Mouse (Mus musculus): ENCODE results near the gene App.

Gene App

DNA sequence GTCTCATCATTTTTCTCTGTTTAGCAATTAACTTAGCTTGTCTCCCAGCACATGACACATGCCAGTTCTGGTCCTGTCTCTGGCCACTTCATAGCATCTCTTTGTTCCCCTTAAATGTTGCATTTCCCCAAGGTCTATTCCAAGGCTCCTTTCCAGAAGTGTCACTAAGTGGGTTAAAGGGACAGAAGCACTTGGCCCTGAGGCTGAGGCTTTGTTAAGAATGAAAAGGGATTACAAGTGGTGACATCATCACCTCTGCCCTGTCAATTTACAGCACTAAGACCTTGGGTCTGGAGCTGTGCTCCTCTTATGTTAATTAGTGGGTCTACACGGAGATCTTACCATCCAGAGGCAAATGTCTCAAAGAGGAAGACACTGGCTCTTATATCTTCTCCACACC is 56.0 kb downstream of the App start:
- H3K36me3 ChIP-seq (ENCODE audit: control insufficient read depth, insufficient read depth, low read length, poor library complexity, severe bottlenecking) = no peaks in the 10 kb centered on the region
- H3K27me3 ChIP-seq (ENCODE audit: control insufficient read depth, insufficient read depth, low read length, poor library complexity, severe bottlenecking) = no peaks in the 10 kb centered on the region
- DNase-seq (ENCODE audit: low read depth, low spot score) = no peak

DNA sequence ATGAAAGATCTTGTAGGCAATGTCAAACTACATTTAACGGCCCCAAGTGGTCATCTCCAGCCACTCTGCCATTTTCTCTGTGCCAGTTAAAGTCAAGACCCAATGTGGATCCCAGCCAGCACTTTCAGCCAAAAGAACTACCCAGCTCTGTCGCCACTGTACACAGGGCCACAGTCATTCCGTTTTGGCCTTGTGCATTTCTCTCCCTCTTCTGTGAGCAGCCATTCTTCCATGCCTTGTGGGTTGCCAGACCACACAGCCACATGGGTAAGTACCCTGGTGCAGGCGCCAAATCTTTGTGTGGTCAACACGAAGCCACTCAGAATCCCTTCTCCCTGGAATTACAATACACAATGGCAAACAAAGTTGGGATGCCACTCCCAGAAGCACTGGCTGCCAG is 57.7 kb downstream of the App start:
- Histone ChIP-seq H3K36me3 (ENCODE audit: control insufficient read depth, insufficient read depth, low read length, poor library complexity, severe bottlenecking) (no peaks in the 10 kb centered on the region), H3K27me3 (ENCODE audit: control insufficient read depth, insufficient read depth, low read length, poor library complexity, severe bottlenecking) (no peaks in the 10 kb centered on the region)
- DNase-seq (ENCODE audit: low read depth, low spot score) = no peak

DNA sequence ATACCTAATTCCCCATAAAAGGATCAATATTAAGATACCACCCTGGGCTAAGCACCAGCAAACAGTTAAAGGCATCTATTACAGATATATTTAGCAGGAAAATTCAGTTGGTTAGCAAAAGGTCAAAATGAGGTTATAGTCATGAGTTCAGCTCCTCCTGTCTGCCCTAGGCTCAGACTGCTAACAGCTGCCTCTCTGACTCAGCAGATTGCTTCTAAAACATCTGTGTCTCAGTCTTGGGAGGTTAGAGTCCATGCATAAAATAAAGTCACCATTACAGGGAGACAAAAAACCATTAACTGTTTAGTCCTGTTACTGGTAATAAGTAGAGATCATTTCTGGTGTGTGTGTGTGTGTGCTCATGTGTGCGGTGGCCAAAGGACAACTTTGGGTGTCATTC is 58.8 kb downstream of the App start:
- DNase-seq (ENCODE audit: low read depth, low spot score) = no peak
- Histone ChIP-seq H3K27me3 (ENCODE audit: control insufficient read depth, insufficient read depth, low read length, poor library complexity, severe bottlenecking) (no peaks in the 10 kb centered on the region), H3K36me3 (ENCODE audit: control insufficient read depth, insufficient read depth, low read length, poor library complexity, severe bottlenecking) (no peaks in the 10 kb centered on the region)

DNA sequence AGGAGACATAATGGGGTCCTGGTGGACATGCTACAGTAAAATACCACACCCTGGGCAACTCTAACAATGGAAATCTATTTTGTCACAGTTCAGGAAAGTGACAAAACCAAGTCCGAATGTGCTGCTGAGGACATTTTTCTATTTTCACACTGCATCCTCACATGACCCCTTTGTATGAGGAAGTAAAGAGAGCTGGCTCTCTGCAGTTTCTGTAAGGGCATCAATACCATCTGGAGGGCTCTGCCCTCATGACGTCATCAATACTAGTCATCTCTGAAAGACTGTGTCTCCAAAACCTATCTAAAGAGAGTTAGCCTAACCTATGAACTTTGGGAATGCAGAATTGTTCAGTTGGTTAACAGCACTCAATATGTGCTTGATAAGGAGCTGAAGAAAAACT is 59.6 kb downstream of the App start:
- Histone ChIP-seq H3K36me3 (ENCODE audit: control insufficient read depth, insufficient read depth, low read length, poor library complexity, severe bottlenecking) (no peaks in the 10 kb centered on the region), H3K27me3 (ENCODE audit: control insufficient read depth, insufficient read depth, low read length, poor library complexity, severe bottlenecking) (no peaks in the 10 kb centered on the region)
- DNase-seq (ENCODE audit: low read depth, low spot score) = no peak

DNA sequence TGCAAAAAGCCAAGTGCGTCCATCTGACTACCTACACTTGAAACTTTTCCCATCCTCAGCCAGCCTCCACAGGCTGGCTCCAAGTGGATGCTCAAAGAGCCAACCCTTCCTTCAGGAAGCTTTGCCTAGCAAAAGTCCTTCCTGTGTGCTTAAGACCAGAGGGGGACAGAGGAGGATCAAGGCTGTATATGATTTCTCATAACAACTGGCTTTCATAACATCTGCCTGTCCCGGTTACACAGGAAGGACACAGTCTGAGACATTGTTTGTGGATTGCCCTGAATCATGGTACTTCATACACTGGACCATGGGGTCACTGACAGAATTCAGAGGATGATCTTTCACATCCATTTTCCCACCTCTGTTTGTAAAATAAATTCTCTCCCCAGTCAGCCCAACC is 61.3 kb downstream of the App start:
- H3K36me3 ChIP-seq (ENCODE audit: control insufficient read depth, insufficient read depth, low read length, poor library complexity, severe bottlenecking) = no peaks in the 10 kb centered on the region

DNA sequence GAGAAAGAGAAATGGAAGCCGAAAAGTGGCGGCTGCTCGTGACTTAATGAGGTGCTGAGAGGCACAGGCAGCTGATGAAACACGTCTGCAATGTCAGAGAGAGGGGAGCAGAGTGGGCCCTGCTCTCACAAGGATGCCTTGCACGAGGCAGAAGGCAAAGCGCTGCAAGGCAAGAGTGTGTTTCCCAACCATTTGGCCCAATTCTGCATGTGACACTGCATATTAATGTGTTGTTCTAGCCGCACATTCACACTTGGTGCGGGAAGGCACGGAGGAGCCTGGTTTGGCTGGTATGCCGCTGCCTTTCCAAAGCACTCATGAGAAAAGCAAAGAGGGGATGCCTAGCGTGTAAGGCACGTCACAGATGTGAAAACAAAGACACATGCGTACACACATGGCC is 63.1 kb downstream of the App start:
- no peaks in the 10 kb centered on the region for H3K27me3 ChIP-seq (ENCODE audit: control insufficient read depth, insufficient read depth, low read length, poor library complexity, severe bottlenecking)
- no peak for DNase-seq (ENCODE audit: low read depth, low spot score)

More for the DNA sequence above, 61.3 kb downstream of the App start:
- H3K27me3 ChIP-seq (ENCODE audit: control insufficient read depth, insufficient read depth, low read length, poor library complexity, severe bottlenecking) = no peaks in the 10 kb centered on the region
- no peak for DNase-seq (ENCODE audit: low read depth, low spot score)

DNA sequence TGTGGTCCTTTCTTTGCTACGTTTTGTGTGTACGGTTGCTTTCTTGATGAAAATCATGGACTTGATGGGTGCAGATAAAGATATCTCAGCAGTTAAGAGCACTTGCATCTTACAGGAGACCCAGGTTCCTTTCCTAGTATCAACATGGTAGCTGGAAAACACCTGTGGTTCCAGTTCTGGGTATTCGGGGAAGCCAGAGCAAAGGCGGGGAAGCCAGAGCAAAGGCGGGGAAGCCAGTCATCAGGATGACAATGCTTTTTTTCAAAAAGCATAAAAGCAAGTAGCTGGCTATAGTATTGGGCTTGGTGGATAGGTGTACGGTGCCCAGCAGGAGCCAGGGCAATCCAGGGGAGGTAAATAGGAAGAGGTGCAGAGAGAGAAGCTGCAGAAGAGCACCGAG is 65.1 kb downstream of the App start:
- no peaks in the 10 kb centered on the region for H3K36me3 ChIP-seq (ENCODE audit: control insufficient read depth, insufficient read depth, low read length, poor library complexity, severe bottlenecking)
- H3K27me3 ChIP-seq (ENCODE audit: control insufficient read depth, insufficient read depth, low read length, poor library complexity, severe bottlenecking) = no peaks in the 10 kb centered on the region
- DNase-seq (ENCODE audit: low read depth, low spot score) = no peak

More for the DNA sequence above, 63.1 kb downstream of the App start:
- H3K36me3 ChIP-seq (ENCODE audit: control insufficient read depth, insufficient read depth, low read length, poor library complexity, severe bottlenecking) = no peaks in the 10 kb centered on the region

DNA sequence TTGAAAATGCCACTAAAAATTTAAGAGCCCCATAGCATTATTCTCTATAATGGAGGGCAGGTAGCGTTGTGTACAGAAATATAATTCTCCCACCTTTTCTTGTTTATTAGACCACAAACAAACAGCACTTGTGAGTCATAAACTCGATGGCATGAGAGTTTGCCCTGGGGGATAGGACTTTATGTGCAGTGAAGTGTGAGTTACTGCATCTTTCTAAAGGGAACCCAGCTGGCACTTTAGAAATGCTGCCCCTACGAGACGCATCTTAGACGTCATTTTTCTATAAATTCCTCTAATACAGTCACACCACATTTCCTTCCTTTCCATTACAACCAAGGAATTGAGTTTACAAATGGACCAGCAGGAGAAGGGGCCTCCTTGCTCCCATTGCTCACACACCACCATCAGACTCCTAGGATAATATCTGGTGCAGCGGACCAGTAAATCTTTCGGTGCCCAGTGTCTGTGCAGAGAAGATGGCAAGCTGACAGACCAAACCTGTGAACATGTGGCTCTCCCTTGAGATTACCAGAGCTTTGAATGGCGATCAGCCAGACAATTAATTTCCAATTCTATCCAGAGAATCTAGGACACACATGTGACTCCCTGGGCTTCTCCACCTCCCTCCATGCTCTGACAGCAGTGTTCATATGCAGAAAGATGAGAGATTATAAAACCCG is 66.8 kb downstream of the App start:
- no peak for DNase-seq (ENCODE audit: low read depth, low spot score)
- no peaks in the 10 kb centered on the region for H3K36me3 ChIP-seq (ENCODE audit: control insufficient read depth, insufficient read depth, low read length, poor library complexity, severe bottlenecking)
- no peaks in the 10 kb centered on the region for H3K27me3 ChIP-seq (ENCODE audit: control insufficient read depth, insufficient read depth, low read length, poor library complexity, severe bottlenecking)

DNA sequence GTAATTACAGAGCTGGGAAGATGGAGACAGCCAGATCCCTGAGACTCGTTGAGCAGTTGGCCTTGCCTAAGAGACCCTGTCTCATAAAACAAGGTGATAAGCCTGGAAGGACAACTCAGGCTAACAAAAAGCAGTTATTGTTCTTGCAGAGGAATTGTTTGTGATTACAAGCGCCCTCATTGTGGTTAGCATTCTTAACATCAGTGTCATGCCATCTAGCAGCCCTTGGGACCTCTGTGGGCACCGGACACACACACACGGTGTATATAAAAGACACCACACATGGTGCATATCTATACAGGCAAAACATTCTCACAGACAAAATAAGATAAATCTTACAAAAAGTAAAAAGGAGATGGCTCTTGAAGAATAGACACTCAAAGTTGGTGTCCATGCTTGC is 68.0 kb downstream of the App start:
- DNase-seq (ENCODE audit: low read depth, low spot score) = no peak
- Histone ChIP-seq H3K36me3 (ENCODE audit: control insufficient read depth, insufficient read depth, low read length, poor library complexity, severe bottlenecking) (no peaks in the 10 kb centered on the region), H3K27me3 (ENCODE audit: control insufficient read depth, insufficient read depth, low read length, poor library complexity, severe bottlenecking) (no peaks in the 10 kb centered on the region)

DNA sequence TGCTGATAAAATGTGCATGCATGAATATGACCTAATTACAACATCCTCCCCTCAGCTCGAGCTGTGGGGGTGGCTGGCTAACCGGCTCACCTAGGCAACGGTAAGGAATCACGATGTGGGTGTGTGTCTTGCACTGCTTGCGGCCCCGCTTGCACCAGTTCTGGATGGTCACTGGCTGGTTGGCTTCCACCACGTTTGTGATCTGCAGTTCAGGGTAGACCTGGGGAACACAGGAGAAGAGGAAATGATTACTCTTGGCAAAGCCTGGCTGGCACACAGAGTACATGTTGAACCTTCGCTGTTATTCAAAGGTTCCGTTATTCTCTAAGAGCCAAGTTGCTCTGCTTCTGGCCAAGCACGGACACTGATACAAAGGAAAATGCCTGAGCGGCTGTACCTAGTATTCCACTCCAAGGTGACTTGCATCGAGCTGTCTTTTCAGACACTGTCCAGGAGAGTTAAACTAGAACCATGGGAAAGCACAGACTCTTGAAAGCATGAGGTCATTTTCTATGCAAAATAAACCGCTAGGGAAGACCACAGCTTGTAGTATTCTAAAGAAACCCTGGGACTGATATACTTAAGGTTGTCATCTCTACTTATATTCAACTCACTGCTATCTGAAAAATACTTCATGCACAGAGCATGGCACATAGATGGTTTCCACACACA is 70.3 kb downstream of the App start:
- no peak for DNase-seq (ENCODE audit: low read depth, low spot score)

DNA sequence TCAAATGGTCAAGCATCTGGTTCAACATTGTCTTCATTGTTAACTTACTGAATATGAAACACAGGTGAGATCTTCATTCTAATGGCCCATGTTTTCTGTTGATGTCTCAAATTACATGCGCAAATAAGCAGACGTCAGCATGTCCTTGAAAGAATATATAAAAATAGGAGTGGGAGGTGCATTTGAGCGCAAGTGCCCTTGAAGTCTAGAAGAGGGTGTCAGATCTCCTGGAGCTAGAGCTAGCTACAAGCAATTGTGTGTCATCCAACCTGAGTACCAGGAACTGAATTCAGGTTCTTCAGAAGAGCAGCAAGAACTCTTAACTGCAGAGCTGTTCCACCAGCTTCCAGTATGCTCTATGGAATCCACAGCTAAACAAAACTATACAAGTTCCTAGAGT is 72.0 kb downstream of the App start:
- Histone ChIP-seq H3K27me3 (ENCODE audit: control insufficient read depth, insufficient read depth, low read length, poor library complexity, severe bottlenecking) (no peaks in the 10 kb centered on the region), H3K36me3 (ENCODE audit: control insufficient read depth, insufficient read depth, low read length, poor library complexity, severe bottlenecking) (no peaks in the 10 kb centered on the region)
- DNase-seq (ENCODE audit: low read depth, low spot score) = no peak

More for the DNA sequence above, 70.3 kb downstream of the App start:
- Histone ChIP-seq H3K27me3 (ENCODE audit: control insufficient read depth, insufficient read depth, low read length, poor library complexity, severe bottlenecking) (no peaks in the 10 kb centered on the region), H3K36me3 (ENCODE audit: control insufficient read depth, insufficient read depth, low read length, poor library complexity, severe bottlenecking) (no peaks in the 10 kb centered on the region)

DNA sequence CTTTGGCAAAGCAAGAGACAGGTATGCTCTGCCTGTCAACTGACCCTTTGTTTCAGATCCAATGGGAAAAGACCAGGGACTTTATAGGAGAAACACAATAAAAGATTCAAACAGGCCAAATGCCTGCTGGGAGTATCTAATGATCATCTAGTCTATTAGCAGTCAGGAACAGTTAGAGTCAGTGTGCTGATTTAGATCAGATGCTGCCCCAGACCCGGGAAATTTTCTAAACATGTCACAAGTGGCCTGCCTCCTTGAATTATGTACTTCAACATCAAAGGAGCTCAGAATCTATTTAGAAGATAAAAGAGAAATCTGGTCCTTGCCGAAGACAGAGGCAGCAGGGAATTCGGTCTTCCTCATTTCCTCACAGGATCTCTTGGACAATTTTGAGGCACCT is 72.8 kb downstream of the App start:
- Histone ChIP-seq H3K36me3 (ENCODE audit: control insufficient read depth, insufficient read depth, low read length, poor library complexity, severe bottlenecking) (no peaks in the 10 kb centered on the region), H3K27me3 (ENCODE audit: control insufficient read depth, insufficient read depth, low read length, poor library complexity, severe bottlenecking) (no peaks in the 10 kb centered on the region)
- DNase-seq (ENCODE audit: low read depth, low spot score) = no peak

DNA sequence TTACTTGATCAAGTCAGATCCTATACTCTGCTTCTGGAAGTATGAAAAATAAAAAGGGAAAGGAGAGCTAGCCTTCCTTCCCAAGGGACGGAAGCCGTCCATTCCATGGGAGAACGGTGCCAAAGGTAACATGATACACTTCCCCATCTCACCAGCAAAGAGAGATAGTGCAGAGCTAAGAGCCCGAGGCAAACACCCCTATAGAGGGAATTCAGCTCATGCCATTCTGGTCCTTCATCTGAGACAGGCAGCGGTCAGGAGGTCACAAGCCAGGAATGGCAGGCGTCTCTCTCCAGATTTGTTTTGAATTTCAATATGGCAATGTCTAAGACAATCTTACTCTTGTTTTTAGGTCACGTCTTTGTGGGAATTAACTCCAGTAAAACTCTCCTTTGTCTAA is 74.1 kb downstream of the App start:
- Histone ChIP-seq H3K36me3 (ENCODE audit: control insufficient read depth, insufficient read depth, low read length, poor library complexity, severe bottlenecking) (no peaks in the 10 kb centered on the region), H3K27me3 (ENCODE audit: control insufficient read depth, insufficient read depth, low read length, poor library complexity, severe bottlenecking) (no peaks in the 10 kb centered on the region)
- no peak for DNase-seq (ENCODE audit: low read depth, low spot score)

DNA sequence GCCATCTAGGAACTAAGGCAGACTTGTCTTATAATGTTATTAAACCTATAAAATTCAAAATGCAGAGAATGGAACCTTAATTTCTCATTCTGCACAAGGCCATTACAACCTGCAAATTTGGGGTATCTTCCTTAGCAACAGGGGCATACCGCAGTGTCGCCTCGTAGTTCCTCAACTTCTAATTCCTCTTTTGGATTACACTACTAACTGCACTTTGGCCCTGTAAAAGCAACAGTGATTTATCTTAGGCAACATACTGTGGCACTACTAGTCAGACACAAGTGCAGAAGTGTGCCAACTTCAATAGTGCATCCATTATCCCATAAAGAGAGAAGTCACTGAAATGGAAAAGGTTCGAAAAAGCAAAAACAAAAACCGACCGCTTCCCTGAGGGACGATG is 74.5 kb downstream of the App start:
- H3K36me3 ChIP-seq (ENCODE audit: control insufficient read depth, insufficient read depth, low read length, poor library complexity, severe bottlenecking) = no peaks in the 10 kb centered on the region
- DNase-seq (ENCODE audit: low read depth, low spot score) = no peak
- no peaks in the 10 kb centered on the region for H3K27me3 ChIP-seq (ENCODE audit: control insufficient read depth, insufficient read depth, low read length, poor library complexity, severe bottlenecking)

DNA sequence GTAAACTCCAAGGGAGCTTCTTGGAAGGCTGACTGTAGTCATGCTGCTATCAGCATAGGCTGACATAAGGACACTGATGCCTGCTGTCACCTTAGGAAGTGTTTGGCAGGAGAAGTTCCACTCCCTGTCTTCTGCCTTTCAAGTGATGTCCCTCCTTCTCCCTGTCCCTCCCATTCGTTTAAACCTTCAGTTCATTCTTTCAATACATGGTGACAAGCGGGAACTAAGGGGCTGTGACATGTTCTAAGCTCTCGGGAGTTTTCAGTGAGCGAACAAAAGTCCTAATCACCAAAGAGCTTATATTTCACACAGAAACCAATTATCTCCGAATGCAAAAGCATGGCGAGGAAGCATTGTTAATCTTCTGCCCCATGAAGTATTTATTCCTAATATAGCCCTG is 77.2 kb downstream of the App start:
- DNase-seq (ENCODE audit: low read depth, low spot score) = no peak
- H3K36me3 ChIP-seq (ENCODE audit: control insufficient read depth, insufficient read depth, low read length, poor library complexity, severe bottlenecking) = no peaks in the 10 kb centered on the region
- H3K27me3 ChIP-seq (ENCODE audit: control insufficient read depth, insufficient read depth, low read length, poor library complexity, severe bottlenecking) = no peaks in the 10 kb centered on the region

DNA sequence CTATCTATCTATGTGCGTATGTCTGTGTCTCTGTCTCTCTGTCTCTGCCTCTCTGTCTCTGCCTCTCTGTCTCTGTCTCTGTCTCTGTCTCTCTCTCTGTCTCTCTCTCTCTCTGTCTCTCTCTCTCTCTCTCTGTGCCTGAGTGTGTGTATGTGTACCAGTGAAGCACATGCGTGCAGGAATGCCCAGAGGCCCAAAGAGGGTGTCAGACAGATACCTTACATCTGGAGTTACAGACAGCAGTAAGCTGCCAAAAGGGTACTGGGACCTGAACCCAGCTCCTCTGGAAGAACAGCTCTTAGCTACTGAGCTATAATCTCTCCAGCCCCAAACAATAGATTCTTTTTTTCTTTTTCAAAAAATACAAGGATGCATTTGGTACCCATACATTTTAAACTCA is 77.6 kb downstream of the App start:
- DNase-seq (ENCODE audit: low read depth, low spot score) = no peak
- no peaks in the 10 kb centered on the region for H3K36me3 ChIP-seq (ENCODE audit: control insufficient read depth, insufficient read depth, low read length, poor library complexity, severe bottlenecking)
- no peaks in the 10 kb centered on the region for H3K27me3 ChIP-seq (ENCODE audit: control insufficient read depth, insufficient read depth, low read length, poor library complexity, severe bottlenecking)
